Mouse (Mus musculus): ENCODE results near the gene Brwd1. TPM values are rescaled to one million over a fixed set of nuclear protein-coding genes. Genes with fewer than 3 reads are reported as not detected.
"Not testable (repeated sequence)": the region's sequence is repeated elsewhere in the genome, so short reads cannot be mapped to it uniquely, and the experiment has no call there.

Brwd1 gene
- polyA plus RNA-seq, 1 experiment = 0.08 TPM

GRCm38 (mm10) chr16:96039538-96039937 is 42.8 kb downstream of the Brwd1 start:
- no peak for TF ChIP-seq GATA1 (IDR thresholded peaks at IDR 0.05; ENCODE audit: low read length)
- no peak for TF ChIP-seq TAL1 (IDR thresholded peaks at IDR 0.05; ENCODE audit: low read length)
- Histone ChIP-seq H3K27me3 (ENCODE audit: control insufficient read depth) (no peaks in the 10 kb centered on the region), H3K4me3 (replicated peaks) (no peak overlapping the region), H3K9me3 (ENCODE audit: control insufficient read depth, low read length) (no peaks in the 10 kb centered on the region), H3K36me3 (ENCODE audit: control insufficient read depth) (peaks cover 51% of the 10 kb centered on the region), H3K4me1 (ENCODE audit: control insufficient read depth) (no peaks in the 10 kb centered on the region)

- Histone ChIP-seq H3K36me3 (ENCODE audit: control insufficient read depth) (peaks cover 60% of the 10 kb centered on the region), H3K4me1 (ENCODE audit: control insufficient read depth) (peaks cover 16% of the 10 kb centered on the region), H3K9me3 (ENCODE audit: control insufficient read depth, low read length) (no peaks in the 10 kb centered on the region), H3K4me3 (replicated peaks) (no peak overlapping the region), H3K27me3 (ENCODE audit: control insufficient read depth) (no peaks in the 10 kb centered on the region)
- TF ChIP-seq TAL1 (IDR thresholded peaks at IDR 0.05; ENCODE audit: low read length) (no peak), GATA1 (IDR thresholded peaks at IDR 0.05; ENCODE audit: low read length) (no peak)
Observed at GRCm38 (mm10) chr16:96034473-96034872, 47.9 kb downstream of the Brwd1 start.

GRCm38 (mm10) chr16:96032368-96033043 is 49.8 kb downstream of the Brwd1 start:
- no peak overlapping the region for H3K4me3 ChIP-seq (replicated peaks)
- no peak for TF ChIP-seq TAL1 (IDR thresholded peaks at IDR 0.05; ENCODE audit: low read length)
- 0 out of 2 replicates have a peak, but pooled peaks have one; percentile 13 for TF ChIP-seq GATA1 (IDR thresholded peaks at IDR 0.05; ENCODE audit: low read length)
- no peaks in the 10 kb centered on the region for H3K9me3 ChIP-seq (ENCODE audit: control insufficient read depth, low read length)
- H3K4me1 ChIP-seq (ENCODE audit: control insufficient read depth) = peaks cover 16% of the 10 kb centered on the region
- no peaks in the 10 kb centered on the region for H3K27me3 ChIP-seq (ENCODE audit: control insufficient read depth)
- H3K36me3 ChIP-seq (ENCODE audit: control insufficient read depth) = peaks cover 61% of the 10 kb centered on the region

- Histone ChIP-seq H3K4me1 (ENCODE audit: control insufficient read depth) (peaks cover 16% of the 10 kb centered on the region), H3K9me3 (ENCODE audit: control insufficient read depth, low read length) (no peaks in the 10 kb centered on the region), H3K4me3 (replicated peaks) (no peak overlapping the region), H3K36me3 (ENCODE audit: control insufficient read depth) (peaks cover 62% of the 10 kb centered on the region), H3K27me3 (ENCODE audit: control insufficient read depth) (no peaks in the 10 kb centered on the region)
- TF ChIP-seq GATA1 (IDR thresholded peaks at IDR 0.05; ENCODE audit: low read length) (no peak), TAL1 (IDR thresholded peaks at IDR 0.05; ENCODE audit: low read length) (no peak)
Observed at GRCm38 (mm10) chr16:96030476-96031102, 51.7 kb downstream of the Brwd1 start.

GRCm38 (mm10) chr16:96026256-96026655 is 56.1 kb downstream of the Brwd1 start:
- no peak overlapping the region for H3K4me3 ChIP-seq (replicated peaks)
- H3K9me3 ChIP-seq (ENCODE audit: control insufficient read depth, low read length) = no peaks in the 10 kb centered on the region
- TF ChIP-seq GATA1 (IDR thresholded peaks at IDR 0.05; ENCODE audit: low read length) (no peak), TAL1 (IDR thresholded peaks at IDR 0.05; ENCODE audit: low read length) (no peak)
- peaks cover 46% of the 10 kb centered on the region for H3K36me3 ChIP-seq (ENCODE audit: control insufficient read depth)
- H3K27me3 ChIP-seq (ENCODE audit: control insufficient read depth) = no peaks in the 10 kb centered on the region
- no peaks in the 10 kb centered on the region for H3K4me1 ChIP-seq (ENCODE audit: control insufficient read depth)

- Histone ChIP-seq H3K4me3 (replicated peaks) (no peak overlapping the region), H3K9me3 (ENCODE audit: control insufficient read depth, low read length) (no peaks in the 10 kb centered on the region), H3K4me1 (ENCODE audit: control insufficient read depth) (no peaks in the 10 kb centered on the region), H3K36me3 (ENCODE audit: control insufficient read depth) (peaks cover 46% of the 10 kb centered on the region), H3K27me3 (ENCODE audit: control insufficient read depth) (no peaks in the 10 kb centered on the region)
- no peak for TF ChIP-seq GATA1 (IDR thresholded peaks at IDR 0.05; ENCODE audit: low read length)
- TF ChIP-seq TAL1 (IDR thresholded peaks at IDR 0.05; ENCODE audit: low read length) = no peak
Observed at GRCm38 (mm10) chr16:96025244-96025643, 57.1 kb downstream of the Brwd1 start.

GRCm38 (mm10) chr16:96021045-96021444 is 61.3 kb downstream of the Brwd1 start:
- no peaks in the 10 kb centered on the region for H3K4me1 ChIP-seq (ENCODE audit: control insufficient read depth)
- H3K27me3 ChIP-seq (ENCODE audit: control insufficient read depth) = no peaks in the 10 kb centered on the region
- H3K9me3 ChIP-seq (ENCODE audit: control insufficient read depth, low read length) = no peaks in the 10 kb centered on the region
- peaks cover 34% of the 10 kb centered on the region for H3K36me3 ChIP-seq (ENCODE audit: control insufficient read depth)
- TF ChIP-seq GATA1 (IDR thresholded peaks at IDR 0.05; ENCODE audit: low read length) (no peak), TAL1 (IDR thresholded peaks at IDR 0.05; ENCODE audit: low read length) (no peak)
- no peak overlapping the region for H3K4me3 ChIP-seq (replicated peaks)

- not testable (repeated sequence) for H3K27me3 ChIP-seq (ENCODE audit: control insufficient read depth); H3K9me3 ChIP-seq (ENCODE audit: control insufficient read depth, low read length); H3K36me3 ChIP-seq (ENCODE audit: control insufficient read depth); H3K4me3 ChIP-seq (replicated peaks); H3K4me1 ChIP-seq (ENCODE audit: control insufficient read depth)
Observed at GRCm38 (mm10) chr16:96009124-96009523, 73.2 kb downstream of the Brwd1 start.

GRCm38 (mm10) chr16:96004278-96004677 is 78.0 kb downstream of the Brwd1 start:
- not testable (repeated sequence) for H3K4me1 ChIP-seq (ENCODE audit: control insufficient read depth); H3K9me3 ChIP-seq (ENCODE audit: control insufficient read depth, low read length); H3K27me3 ChIP-seq (ENCODE audit: control insufficient read depth); H3K4me3 ChIP-seq (replicated peaks)
- H3K36me3 ChIP-seq (ENCODE audit: control insufficient read depth) = peaks cover 29% of the 10 kb centered on the region

- H3K4me3 ChIP-seq (replicated peaks) = no peak overlapping the region
- peaks cover 33% of the 10 kb centered on the region for H3K36me3 ChIP-seq (ENCODE audit: control insufficient read depth)
- TF ChIP-seq GATA1 (IDR thresholded peaks at IDR 0.05; ENCODE audit: low read length) (no peak), TAL1 (IDR thresholded peaks at IDR 0.05; ENCODE audit: low read length) (no peak)
Observed at GRCm38 (mm10) chr16:95999291-95999690, 83.0 kb downstream of the Brwd1 start.

More at GRCm38 (mm10) chr16:95999291-95999690, 83.0 kb downstream of the Brwd1 start:
- H3K4me1 ChIP-seq (ENCODE audit: control insufficient read depth) = no peaks in the 10 kb centered on the region
- H3K9me3 ChIP-seq (ENCODE audit: control insufficient read depth, low read length) = no peaks in the 10 kb centered on the region
- no peaks in the 10 kb centered on the region for H3K27me3 ChIP-seq (ENCODE audit: control insufficient read depth)
